Mouse (Mus musculus) stomach, embryonic 14.5 days (tissue): ENCODE data around the gene Srpk2. TPM values are rescaled to one million over a fixed set of nuclear protein-coding genes. Genes with fewer than 3 reads are reported as not detected.
A peak's percentile ranks its signal among the peaks of the same experiment; 100 is the strongest.
"Not testable (repeated sequence)": the region's sequence is repeated elsewhere in the genome, so short reads cannot be mapped to it uniquely, and the experiment has no call there.

ENCODE experiments used
- ATAC-seq: fragments of 200-750 bp; cut with Nextera tagmentation; 2 replicates; pipeline ENCODE4 v1.8.0; 2017; ENCODE audit warnings: low read depth, moderate TSS enrichment; ENCODE audit not compliant: insufficient number of reproducible peaks, insufficient read depth, low FRiP score
- H3K27ac ChIP-seq: fragments of 300-500 bp; sonication (generic); 2 replicates; pipeline ENCODE4 v1.5.1; 2014; ENCODE audit warnings: mild to moderate bottlenecking, low read length, moderate library complexity, mixed read lengths
- H3K27me3 ChIP-seq: fragments of 300-500 bp; sonication (generic); 2 replicates; pipeline ENCODE4 v1.6.1; 2014; ENCODE audit warnings: low read length, control low read depth, mixed read lengths; ENCODE audit not compliant: control insufficient read depth, insufficient read depth
- H3K36me3 ChIP-seq: fragments of 300-500 bp; sonication (generic); 2 replicates; pipeline ENCODE4 v1.6.1; 2014; ENCODE audit warnings: mild to moderate bottlenecking, control low read depth, low read length, moderate library complexity, mixed read lengths; ENCODE audit not compliant: control insufficient read depth, insufficient read depth
- H3K4me1 ChIP-seq: fragments of 300-500 bp; sonication (generic); 2 replicates; pipeline ENCODE4 v1.6.1; 2014; ENCODE audit warnings: low read length, control low read depth, mixed read lengths; ENCODE audit not compliant: control insufficient read depth, insufficient read depth
- H3K4me2 ChIP-seq: fragments of 300-500 bp; sonication (generic); replicated peaks from 2 replicates; pipeline ENCODE4 v1.6.1; 2014; ENCODE audit warnings: low read depth, low read length, control low read depth
- H3K4me3 ChIP-seq: fragments of 300-500 bp; sonication (generic); 2 replicates; pipeline ENCODE4 v1.5.1; 2014; ENCODE audit warnings: low read depth, low read length, control low read depth
- H3K9ac ChIP-seq: fragments of 300-500 bp; sonication (generic); replicated peaks from 2 replicates; pipeline ENCODE4 v1.6.1; 2014; ENCODE audit warnings: low read depth, mild to moderate bottlenecking, control low read depth, low read length, moderate library complexity, mixed read lengths
- H3K9me3 ChIP-seq: fragments of 300-500 bp; sonication (generic); 2 replicates; pipeline ENCODE4 v1.6.1; 2016; ENCODE audit warnings: low read depth, low read length, control low read depth; ENCODE audit not compliant: control insufficient read depth
- WGBS: fragments of 180-500 bp; shearing (Covaris S2); extraction: QIAGEN DNeasy Blood & Tissue Kit; methylation state at CpG from one replicate; pipeline ENCODE4 v1.1.7; 2014; 5-methylcytosine and 5-hydroxymethylcytosine counted together
- polyA plus RNA-seq: library from polyadenylated mRNA; unstranded; fragments of >200 nt; fragmentation: Nextera tagmentation; extraction: Ambion mirVana; gene quantifications from 2 replicates; pipeline ENCODE4 v1.2.1, GENCODE M21; 2014

Gene Srpk2
- polyA plus RNA-seq = 58.4 and 61.8 TPM in 2 replicates

GRCm38 (mm10) chr5:23684517-23684916 is at the start of gene Srpk2:
Srpk2 (minus strand) TSS chr5:23684617.
- no peak within 1 kb of the TSS for H3K4me3 ChIP-seq
- H3K27ac ChIP-seq = no peak within 1 kb of the TSS
- WGBS = 55% methylated on average over 1 of the region's 1 CpGs
- H3K4me1 ChIP-seq = no peaks in the 10 kb centered on the region
- no peak for ATAC-seq
- H3K9ac ChIP-seq = no peak within 1 kb of the TSS
- no peaks in the 10 kb centered on the region for H3K27me3 ChIP-seq
- no peaks in the 10 kb centered on the region for H3K36me3 ChIP-seq
- H3K9me3 ChIP-seq = no peaks in the 10 kb centered on the region
- H3K4me2 ChIP-seq = no peak within 1 kb of the TSS

- no peak overlapping the region for H3K4me2 ChIP-seq
- no peak overlapping the region for H3K4me3 ChIP-seq
- 0 out of 2 replicates have a peak, but pooled peaks cover 3% of the 10 kb centered on the region for H3K9me3 ChIP-seq
- 94% methylated on average over 2 of the region's 2 CpGs for WGBS
- H3K27me3 ChIP-seq = no peaks in the 10 kb centered on the region
- ATAC-seq = no peak
- H3K9ac ChIP-seq = no peak overlapping the region
- no peaks in the 10 kb centered on the region for H3K36me3 ChIP-seq
- no peaks in the 10 kb centered on the region for H3K4me1 ChIP-seq
- H3K27ac ChIP-seq = no peak overlapping the region
Observed at GRCm38 (mm10) chr5:23721956-23722355, 37.5 kb upstream of the Srpk2 start.

DNA sequence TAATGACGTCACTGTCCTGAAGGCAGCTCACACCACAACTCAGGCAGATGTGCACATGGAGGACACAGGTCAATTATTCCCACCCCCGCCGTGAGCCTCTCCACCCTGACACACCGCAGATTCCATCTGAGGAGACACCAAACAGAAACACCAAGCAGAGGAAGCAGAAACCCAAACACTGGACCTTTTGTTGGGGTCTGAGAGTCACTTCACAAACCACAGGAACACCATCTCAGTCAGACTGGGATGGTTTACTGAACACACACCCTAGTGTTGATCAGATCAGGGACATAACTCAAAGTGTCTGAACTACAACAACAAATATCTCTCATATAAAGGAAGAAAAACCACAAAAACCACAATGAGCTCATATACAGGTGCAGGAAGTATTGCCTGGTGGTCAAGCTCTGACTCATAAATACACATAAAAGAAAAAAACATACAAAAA is 34.5 kb upstream of the Srpk2 start:
- Histone ChIP-seq H3K27me3 (no peaks in the 10 kb centered on the region), H3K4me3 (no peak overlapping the region), H3K9ac (no peak overlapping the region), H3K9me3 (no peaks in the 10 kb centered on the region), H3K27ac (no peak overlapping the region), H3K4me2 (no peak overlapping the region), H3K4me1 (no peaks in the 10 kb centered on the region), H3K36me3 (no peaks in the 10 kb centered on the region)
- ATAC-seq = no peak
- 77% methylated on average over 4 of the region's 4 CpGs for WGBS

DNA sequence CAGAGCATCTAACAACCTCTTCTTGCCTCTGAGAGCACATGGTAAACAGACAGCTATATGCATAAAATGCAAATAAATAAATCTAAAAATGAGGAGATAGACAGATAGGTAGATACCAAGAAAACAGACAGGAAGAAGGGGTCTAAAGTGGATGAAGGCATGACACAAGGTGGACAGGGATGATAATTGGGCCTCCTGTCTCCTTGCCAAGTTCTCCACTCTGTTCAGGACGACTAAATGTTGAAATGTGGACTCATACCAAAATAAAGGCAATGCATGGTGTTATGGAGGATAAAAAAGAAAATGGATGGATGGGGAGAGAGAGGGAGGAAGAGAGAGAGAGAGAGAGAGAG is 33.7 kb upstream of the Srpk2 start:
- Histone ChIP-seq H3K4me3 (no peak overlapping the region), H3K9ac (no peak overlapping the region), H3K4me2 (no peak overlapping the region), H3K4me1 (no peaks in the 10 kb centered on the region), H3K36me3 (no peaks in the 10 kb centered on the region), H3K27ac (no peak overlapping the region), H3K9me3 (no peaks in the 10 kb centered on the region), H3K27me3 (no peaks in the 10 kb centered on the region)
- 65% methylated on average over 1 of the region's 1 CpGs for WGBS
- no peak for ATAC-seq

- H3K4me2 ChIP-seq = no peak overlapping the region
- 74% methylated on average over 3 of the region's 3 CpGs for WGBS
- H3K27me3 ChIP-seq = no peaks in the 10 kb centered on the region
- ATAC-seq = no peak
- H3K9me3 ChIP-seq = no peaks in the 10 kb centered on the region
- no peaks in the 10 kb centered on the region for H3K36me3 ChIP-seq
- no peak overlapping the region for H3K27ac ChIP-seq
- no peaks in the 10 kb centered on the region for H3K4me1 ChIP-seq
- H3K4me3 ChIP-seq = no peak overlapping the region
- H3K9ac ChIP-seq = no peak overlapping the region
Observed at GRCm38 (mm10) chr5:23717469-23718181, 33.2 kb upstream of the Srpk2 start.

DNA sequence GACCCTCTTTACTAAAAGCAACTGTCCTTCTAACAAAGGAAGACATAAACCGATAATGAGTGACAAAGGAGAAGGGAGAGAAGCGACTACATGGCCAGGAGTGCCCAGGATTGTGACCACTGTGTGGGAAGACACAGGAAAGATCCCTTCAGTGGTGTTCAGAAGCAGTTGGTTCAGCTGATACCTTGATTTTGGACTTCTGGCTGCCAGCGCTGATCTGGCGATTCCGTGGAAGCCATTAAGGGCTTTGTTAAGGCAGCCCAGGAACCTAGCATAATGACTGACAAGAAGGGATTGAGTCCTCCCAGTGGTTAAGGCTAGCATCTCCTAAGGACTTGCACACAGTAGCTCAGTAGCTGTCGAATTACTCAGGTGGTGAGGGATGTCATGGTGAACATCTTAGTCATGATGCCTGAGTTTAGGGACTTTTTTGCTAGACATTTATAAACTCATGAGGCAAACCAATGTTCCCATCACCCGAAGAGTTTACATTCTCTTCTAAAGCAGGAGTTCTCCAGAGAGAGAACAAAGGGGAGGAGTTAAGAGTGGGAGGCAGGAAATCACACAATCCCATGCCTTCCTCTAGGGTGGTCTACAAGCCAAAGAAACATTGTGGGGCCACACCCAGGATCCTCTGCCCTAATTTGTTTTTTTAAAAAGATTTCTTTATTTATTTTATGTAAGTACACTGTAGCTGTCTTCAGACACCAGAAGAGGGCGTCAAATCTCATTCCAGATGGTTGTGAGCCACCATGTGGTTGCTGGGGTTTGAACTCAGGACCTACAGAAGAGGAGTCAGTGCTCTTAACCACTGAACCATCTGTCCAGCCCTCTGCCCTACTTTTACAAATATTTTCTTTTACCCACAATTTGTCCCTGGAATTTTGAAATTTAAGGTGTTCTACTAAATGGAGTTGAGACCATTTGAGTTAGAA is 29.3 kb upstream of the Srpk2 start:
- H3K4me3 ChIP-seq = no peak overlapping the region
- no peak overlapping the region for H3K27ac ChIP-seq
- H3K36me3 ChIP-seq = peaks cover 18% of the 10 kb centered on the region
- ATAC-seq = no peak
- H3K9me3 ChIP-seq = peaks cover 18% of the 10 kb centered on the region; the same call in 1 of the 2 replicates
- H3K4me1 ChIP-seq = no peaks in the 10 kb centered on the region
- H3K9ac ChIP-seq = no peak overlapping the region
- no peak overlapping the region for H3K4me2 ChIP-seq
- H3K27me3 ChIP-seq = no peaks in the 10 kb centered on the region
- WGBS = 88% methylated on average over 8 of the region's 8 CpGs

GRCm38 (mm10) chr5:23712130-23713001 is 27.9 kb upstream of the Srpk2 start:
- WGBS = 6% methylated on average over 58 of the region's 60 CpGs

GRCm38 (mm10) chr5:23711671-23712129 is 27.3 kb upstream of the Srpk2 start:
- WGBS = 60% methylated on average over 6 of the region's 6 CpGs
- not testable (repeated sequence) for H3K4me1 ChIP-seq, H3K27me3 ChIP-seq, ATAC-seq
- peak overlapping the region; percentile 44; the same call in 1 of the 2 replicates for H3K27ac ChIP-seq
- peak overlapping the region; percentile 67 for H3K9ac ChIP-seq
- peak overlapping the region; percentile 53 for H3K4me2 ChIP-seq
- peaks cover 29% of the 10 kb centered on the region; the same call in 1 of the 2 replicates for H3K9me3 ChIP-seq
- peaks cover 26% of the 10 kb centered on the region for H3K36me3 ChIP-seq
- H3K4me3 ChIP-seq = peak overlapping the region; percentile 69

More at GRCm38 (mm10) chr5:23712130-23713001, 27.9 kb upstream of the Srpk2 start:
- Histone ChIP-seq H3K4me3 (peak overlapping the region; percentile 69), H3K9me3 (peaks cover 26% of the 10 kb centered on the region; the same call in 1 of the 2 replicates), H3K4me2 (peak overlapping the region; percentile 53), H3K27ac (peak overlapping the region; percentile 44; the same call in 1 of the 2 replicates), H3K27me3 (no peaks in the 10 kb centered on the region), H3K9ac (peak overlapping the region; percentile 67), H3K36me3 (peaks cover 22% of the 10 kb centered on the region), H3K4me1 (no peaks in the 10 kb centered on the region)
- peak; percentile 99 for ATAC-seq
